Mouse (Mus musculus): ENCODE measurements at regions not wholly inside any gene's neighbourhood (a gene's known extent, or its start where the extent isn't known, plus 50 kb on each side); places are given as distances from the start of the nearest gene placed in this dataset.
A peak's percentile ranks its signal among the peaks of the same experiment; 100 is the strongest.

- peak in 1 of 2 experiments; percentile 11 for DNase-seq (ENCODE audit: low spot score in 2 of 2)
These were observed 309.2 kb upstream of the Negr1 start for GRCm38 (mm10) chr3:156252256-156252861.

GRCm38 (mm10) chr3:156253172-156253934, 308.2 kb upstream of the Negr1 start:
- DNase-seq (ENCODE audit: low spot score in 2 of 2): no peak

- DNase-seq (ENCODE audit: low spot score in 2 of 2): no peak
These were observed 304.9 kb upstream of the Negr1 start for GRCm38 (mm10) chr3:156256719-156257118.

- no peak for DNase-seq (ENCODE audit: low spot score in 2 of 2)
These were observed 296.9 kb upstream of the Negr1 start for GRCm38 (mm10) chr3:156264654-156265053.

GRCm38 (mm10) chr3:156267727-156268126, 293.9 kb upstream of the Negr1 start:
- DNase-seq (ENCODE audit: low spot score in 2 of 2): no peak

- peak in 1 of 2 experiments; percentile 27 for DNase-seq (ENCODE audit: low spot score in 2 of 2)
These were observed 261.4 kb upstream of the Negr1 start for GRCm38 (mm10) chr3:156299984-156300770.

GRCm38 (mm10) chr3:156301302-156301701, 260.3 kb upstream of the Negr1 start:
- no peak for DNase-seq (ENCODE audit: low spot score in 2 of 2)

GRCm38 (mm10) chr3:156301745-156302144, 259.8 kb upstream of the Negr1 start:
- DNase-seq (ENCODE audit: low spot score in 2 of 2): no peak

GRCm38 (mm10) chr3:156304174-156304573, 257.4 kb upstream of the Negr1 start:
- no peak for DNase-seq (ENCODE audit: low spot score in 2 of 2)

- no peak for DNase-seq (ENCODE audit: low spot score in 2 of 2)
These were observed 256.5 kb upstream of the Negr1 start for GRCm38 (mm10) chr3:156305064-156305463.

- no peak for DNase-seq (ENCODE audit: low spot score in 2 of 2)
These were observed 226.4 kb upstream of the Negr1 start for GRCm38 (mm10) chr3:156335033-156335793.

- no peak for DNase-seq (ENCODE audit: low spot score in 2 of 2)
These were observed 220.1 kb upstream of the Negr1 start for GRCm38 (mm10) chr3:156341484-156341883.

GRCm38 (mm10) chr3:156351727-156352126, 209.9 kb upstream of the Negr1 start:
- no peak for DNase-seq (ENCODE audit: low spot score in 2 of 2)

- DNase-seq (ENCODE audit: low spot score in 2 of 2): no peak
These were observed 208.2 kb upstream of the Negr1 start for GRCm38 (mm10) chr3:156353430-156353829.

- no peak for DNase-seq (ENCODE audit: low spot score in 2 of 2)
These were observed 207.6 kb upstream of the Negr1 start for GRCm38 (mm10) chr3:156353841-156354473.

- no peak for DNase-seq (ENCODE audit: low spot score in 2 of 2)
These were observed 192.8 kb upstream of the Negr1 start for GRCm38 (mm10) chr3:156368669-156369343.

- no peak for DNase-seq (ENCODE audit: low spot score in 2 of 2)
These were observed 184.9 kb upstream of the Negr1 start for GRCm38 (mm10) chr3:156376717-156377116.

- DNase-seq (ENCODE audit: low spot score in 2 of 2): no peak
These were observed 178.7 kb upstream of the Negr1 start for GRCm38 (mm10) chr3:156382919-156383318.

GRCm38 (mm10) chr3:156406136-156406535, 155.5 kb upstream of the Negr1 start:
- DNase-seq (ENCODE audit: low spot score in 2 of 2): no peak

GRCm38 (mm10) chr3:156407112-156407511, 154.5 kb upstream of the Negr1 start:
- DNase-seq (ENCODE audit: low spot score in 2 of 2): no peak
